Mouse (Mus musculus) thymus, postnatal 14 days (tissue): Measurements from ENCODE around the gene Slc44a2.

ENCODE experiments used
- DNase-seq: peaks from one replicate; pipeline ENCODE4 v3.0.0; 2021

Slc44a2 gene

GRCm38 (mm10) chr9:21335391-21335790 is 14.9 kb downstream of the Slc44a2 start:
- DNase-seq = no peak

GRCm38 (mm10) chr9:21336491-21336890 is 16.0 kb downstream of the Slc44a2 start:
- no peak for DNase-seq

- DNase-seq = no peak
These were observed 17.2 kb downstream of the Slc44a2 start for GRCm38 (mm10) chr9:21337652-21338051.

- no peak for DNase-seq
These were observed 19.9 kb downstream of the Slc44a2 start for GRCm38 (mm10) chr9:21340411-21340810.

GRCm38 (mm10) chr9:21346627-21347365 is 26.3 kb downstream of the Slc44a2 start:
- no peak for DNase-seq

GRCm38 (mm10) chr9:21348152-21348551 is 27.7 kb downstream of the Slc44a2 start:
- no peak for DNase-seq

GRCm38 (mm10) chr9:21351178-21351577 is 30.7 kb downstream of the Slc44a2 start:
- DNase-seq = no peak

- DNase-seq = no peak
These were observed 31.3 kb downstream of the Slc44a2 start for GRCm38 (mm10) chr9:21351702-21352377.

- DNase-seq = peak; percentile 47
These were observed 32.2 kb downstream of the Slc44a2 start for GRCm38 (mm10) chr9:21352463-21353372.

GRCm38 (mm10) chr9:21353373-21353686 is 32.8 kb downstream of the Slc44a2 start:
- DNase-seq = no peak

- DNase-seq = no peak
These were observed 34.3 kb downstream of the Slc44a2 start for GRCm38 (mm10) chr9:21354796-21355195.

- DNase-seq = peak; percentile 77
These were observed 36.7 kb downstream of the Slc44a2 start for GRCm38 (mm10) chr9:21356981-21357718.

GRCm38 (mm10) chr9:21366541-21367220 is 46.2 kb downstream of the Slc44a2 start:
- peak; percentile 81 for DNase-seq

GRCm38 (mm10) chr9:21367357-21368111 is 47.0 kb downstream of the Slc44a2 start, which contains the start of gene Ilf3:
TSS of gene Ilf3 (plus strand) at chr9:21367871.
- DNase-seq = peak; percentile 99

GRCm38 (mm10) chr9:21368131-21368584 is 47.7 kb downstream of the Slc44a2 start:
- peak; percentile 90 for DNase-seq

- no peak for DNase-seq
These were observed 48.6 kb downstream of the Slc44a2 start for GRCm38 (mm10) chr9:21369080-21369479.

GRCm38 (mm10) chr9:21370876-21371275 is 50.4 kb downstream of the Slc44a2 start:
- no peak for DNase-seq

- DNase-seq = no peak
These were observed 52.0 kb downstream of the Slc44a2 start for GRCm38 (mm10) chr9:21372508-21372907.

GRCm38 (mm10) chr9:21379195-21379594 is 58.7 kb downstream of the Slc44a2 start:
- peak; percentile 57 for DNase-seq

GRCm38 (mm10) chr9:21380868-21381267 is 60.4 kb downstream of the Slc44a2 start:
- DNase-seq = no peak

- DNase-seq = no peak
These were observed 63.5 kb downstream of the Slc44a2 start for GRCm38 (mm10) chr9:21383966-21384365.
